Mouse (Mus musculus): ENCODE data around the gene Trim2. TPM values are rescaled to one million over a fixed set of nuclear protein-coding genes. Genes with fewer than 3 reads are reported as not detected.

The Trim2 gene
- polyA plus RNA-seq, 1 experiment from 2014 or later: 177 TPM

DNA sequence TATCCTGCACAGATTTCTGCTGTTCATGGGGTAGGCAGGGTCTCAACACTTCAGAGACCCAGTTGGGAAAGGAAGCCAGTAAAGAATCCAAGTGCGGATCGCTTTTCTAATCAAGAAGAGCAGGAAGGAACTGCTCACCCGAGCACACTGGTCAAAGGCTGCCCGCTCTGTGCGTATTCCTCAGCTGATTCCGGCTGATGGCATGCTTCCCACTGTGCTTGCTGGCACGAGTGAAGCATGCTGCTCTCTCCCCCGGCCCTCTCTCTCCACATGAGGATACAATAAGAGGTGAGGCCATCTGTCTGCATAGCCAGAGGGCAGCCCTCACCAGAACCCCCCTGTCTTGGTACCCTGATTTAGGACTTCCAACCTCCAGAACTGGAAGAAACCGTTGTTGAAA, 91.4 kb downstream of the Trim2 start:
- peak overlapping the region; percentile 38 for H3K4me2 ChIP-seq (replicated peaks)
- H3K36me3 ChIP-seq: no peaks in the 10 kb centered on the region
- ATAC-seq: peak; percentile 41
- peak overlapping the region; percentile 49 for H3K27ac ChIP-seq
- H3K9me3 ChIP-seq: no peaks in the 10 kb centered on the region
- H3K9ac ChIP-seq (replicated peaks): peak overlapping the region; percentile 51; the same call in 1 of the 2 replicates
- H3K27me3 ChIP-seq: no peaks in the 10 kb centered on the region
- peak overlapping the region; percentile 11; the same call in 1 of the 2 replicates for H3K4me3 ChIP-seq (replicated peaks)
- peaks cover 84% of the 10 kb centered on the region for H3K4me1 ChIP-seq (replicated peaks)
- 44% methylated on average over 9 of the region's 9 CpGs for WGBS

DNA sequence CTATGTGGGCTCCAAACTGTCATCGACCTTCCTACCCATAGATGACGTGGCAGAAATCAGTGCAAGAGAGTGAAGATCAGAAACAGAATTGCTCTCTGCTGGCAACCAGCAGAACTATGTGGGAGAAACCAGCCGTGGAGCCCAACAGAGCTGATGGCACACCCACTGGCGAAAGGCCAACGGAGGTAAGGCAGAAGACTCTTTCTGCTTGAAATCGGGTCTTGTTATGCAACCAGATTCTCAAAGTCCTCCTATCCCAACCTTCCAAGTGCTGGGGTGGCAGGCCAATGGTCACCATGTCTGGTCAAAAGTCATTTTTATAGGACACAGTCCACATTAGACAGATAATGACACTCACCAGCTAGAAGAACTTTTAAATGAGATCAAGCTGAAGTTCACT, 92.2 kb downstream of the Trim2 start:
- H3K9ac ChIP-seq (replicated peaks): no peak overlapping the region
- WGBS: 88% methylated on average over 6 of the region's 6 CpGs
- H3K9me3 ChIP-seq: no peaks in the 10 kb centered on the region
- peak overlapping the region; percentile 38; the same call in 1 of the 2 replicates for H3K4me2 ChIP-seq (replicated peaks)
- no peak for ATAC-seq
- no peaks in the 10 kb centered on the region for H3K27me3 ChIP-seq
- peaks cover 6% of the 10 kb centered on the region for H3K36me3 ChIP-seq
- peaks cover 90% of the 10 kb centered on the region for H3K4me1 ChIP-seq (replicated peaks)
- H3K4me3 ChIP-seq (replicated peaks): no peak overlapping the region
- 0 out of 2 replicates have a peak overlapping the region, but pooled peaks have one; percentile 49 for H3K27ac ChIP-seq

DNA sequence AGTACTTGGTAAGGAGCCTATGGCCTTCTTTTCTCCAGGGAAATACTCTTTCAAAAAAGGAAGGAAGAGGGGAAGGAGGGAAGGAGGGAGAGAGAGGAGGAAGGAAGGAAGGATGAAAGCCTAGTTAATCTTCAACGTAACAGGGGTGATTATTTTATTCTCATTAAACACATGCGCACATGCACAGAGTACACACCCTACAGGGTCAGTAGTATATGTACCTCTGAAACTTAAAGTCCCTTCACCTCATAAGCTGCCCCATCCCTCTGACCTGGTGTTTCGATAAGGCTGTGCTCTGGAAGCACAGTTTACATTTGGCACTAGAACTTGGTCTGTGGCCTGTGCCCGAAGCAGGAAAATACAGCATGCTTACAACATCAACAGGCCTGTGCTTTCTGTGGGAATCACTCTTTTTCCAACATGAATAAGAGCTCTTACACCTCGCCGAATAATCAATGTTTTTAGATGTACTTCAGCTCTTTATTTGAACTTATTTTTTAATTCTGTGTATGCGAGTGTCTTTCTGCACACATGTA, 95.3 kb downstream of the Trim2 start:
- Histone ChIP-seq H3K27ac (no peak overlapping the region), H3K4me1 (replicated peaks) (peaks cover 66% of the 10 kb centered on the region), H3K9me3 (no peaks in the 10 kb centered on the region), H3K36me3 (peaks cover 35% of the 10 kb centered on the region), H3K4me2 (replicated peaks) (no peak overlapping the region), H3K9ac (replicated peaks) (no peak overlapping the region), H3K27me3 (no peaks in the 10 kb centered on the region), H3K4me3 (replicated peaks) (no peak overlapping the region)
- WGBS: 90% methylated on average over 7 of the region's 7 CpGs
- ATAC-seq: no peak

DNA sequence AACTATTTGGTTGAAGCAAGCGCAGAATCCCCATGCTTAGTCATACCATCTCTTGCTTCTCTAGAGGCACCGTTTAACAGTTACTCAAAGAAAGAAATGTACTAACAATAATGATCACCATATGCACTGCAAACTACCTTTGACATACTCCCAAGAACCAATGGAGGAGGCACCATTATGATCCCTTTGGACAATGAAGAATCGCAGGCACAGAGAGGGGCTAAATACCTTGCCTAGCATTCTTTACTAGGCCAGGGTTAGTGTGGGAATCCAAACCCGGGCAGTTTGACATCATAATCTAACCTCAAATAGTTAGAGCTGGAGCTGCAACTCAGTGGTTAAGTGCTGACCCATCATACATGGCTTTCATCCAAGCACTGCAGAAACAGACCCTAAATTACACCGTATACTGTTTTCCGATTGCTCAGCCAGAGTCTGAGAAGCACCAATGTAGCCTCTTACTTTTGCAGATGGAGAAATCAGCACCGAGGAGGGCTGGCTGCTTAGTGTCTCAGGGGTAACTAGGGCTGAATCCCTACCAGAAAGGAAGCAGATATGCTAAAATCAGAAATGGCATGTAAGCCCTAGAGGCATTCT, 97.7 kb downstream of the Trim2 start:
- no peak overlapping the region for H3K4me2 ChIP-seq (replicated peaks)
- WGBS: 92% methylated on average over 7 of the region's 7 CpGs
- H3K9ac ChIP-seq (replicated peaks): no peak overlapping the region
- no peak for ATAC-seq
- peak overlapping the region; percentile 36; the same call in 1 of the 2 replicates for H3K27ac ChIP-seq
- no peaks in the 10 kb centered on the region for H3K27me3 ChIP-seq
- H3K4me3 ChIP-seq (replicated peaks): no peak overlapping the region
- H3K36me3 ChIP-seq: peaks cover 55% of the 10 kb centered on the region
- H3K4me1 ChIP-seq (replicated peaks): peaks cover 42% of the 10 kb centered on the region
- H3K9me3 ChIP-seq: no peaks in the 10 kb centered on the region

DNA sequence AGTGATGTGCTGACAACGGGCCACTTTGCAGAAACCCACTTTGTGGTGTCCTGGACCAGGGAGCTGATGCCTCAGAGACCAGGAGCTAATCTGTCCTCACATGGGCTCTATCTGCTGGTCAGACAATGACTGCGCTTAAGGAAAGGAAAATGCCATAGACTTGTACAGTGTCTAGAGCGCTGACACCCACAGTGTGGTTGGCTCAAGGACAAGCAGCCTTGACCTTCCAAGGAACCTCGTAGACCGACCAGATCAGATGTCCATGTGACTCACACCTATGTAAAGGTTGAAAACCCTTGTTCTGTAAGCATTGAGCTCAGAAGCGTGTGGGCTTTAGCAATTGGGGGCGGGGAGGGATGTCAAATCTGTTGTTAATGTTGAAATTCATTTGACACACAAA, 98.2 kb downstream of the Trim2 start:
- Histone ChIP-seq H3K27ac (no peak overlapping the region), H3K4me2 (replicated peaks) (no peak overlapping the region), H3K4me3 (replicated peaks) (no peak overlapping the region), H3K9ac (replicated peaks) (no peak overlapping the region), H3K9me3 (no peaks in the 10 kb centered on the region), H3K36me3 (peaks cover 55% of the 10 kb centered on the region), H3K4me1 (replicated peaks) (peaks cover 41% of the 10 kb centered on the region), H3K27me3 (no peaks in the 10 kb centered on the region)
- WGBS: 96% methylated on average over 7 of the region's 7 CpGs
- no peak for ATAC-seq

DNA sequence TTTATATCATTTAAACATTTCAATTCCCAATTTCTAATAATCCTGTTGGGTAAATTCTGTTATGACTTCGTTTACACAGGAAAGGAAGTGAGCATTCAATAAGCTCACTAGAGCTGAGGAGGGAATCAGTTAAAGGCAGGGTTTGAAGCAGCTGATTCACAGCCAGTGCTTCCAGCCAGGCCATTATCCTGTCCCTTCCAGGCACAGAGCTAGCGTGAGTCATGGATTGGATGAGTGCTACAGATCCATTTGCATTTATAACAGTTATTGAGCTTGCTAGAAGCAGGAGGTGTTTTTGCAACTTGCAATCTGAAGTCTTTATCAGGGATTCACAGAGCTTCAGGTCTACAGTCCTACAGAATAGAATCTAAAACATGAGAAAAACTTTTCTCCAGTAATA, 99.3 kb downstream of the Trim2 start:
- Histone ChIP-seq H3K27me3 (no peaks in the 10 kb centered on the region), H3K4me2 (replicated peaks) (no peak overlapping the region), H3K4me1 (replicated peaks) (peaks cover 32% of the 10 kb centered on the region), H3K36me3 (peaks cover 60% of the 10 kb centered on the region), H3K27ac (no peak overlapping the region), H3K9me3 (no peaks in the 10 kb centered on the region), H3K9ac (replicated peaks) (no peak overlapping the region), H3K4me3 (replicated peaks) (no peak overlapping the region)
- 54% methylated on average over 2 of the region's 2 CpGs for WGBS
- no peak for ATAC-seq

DNA sequence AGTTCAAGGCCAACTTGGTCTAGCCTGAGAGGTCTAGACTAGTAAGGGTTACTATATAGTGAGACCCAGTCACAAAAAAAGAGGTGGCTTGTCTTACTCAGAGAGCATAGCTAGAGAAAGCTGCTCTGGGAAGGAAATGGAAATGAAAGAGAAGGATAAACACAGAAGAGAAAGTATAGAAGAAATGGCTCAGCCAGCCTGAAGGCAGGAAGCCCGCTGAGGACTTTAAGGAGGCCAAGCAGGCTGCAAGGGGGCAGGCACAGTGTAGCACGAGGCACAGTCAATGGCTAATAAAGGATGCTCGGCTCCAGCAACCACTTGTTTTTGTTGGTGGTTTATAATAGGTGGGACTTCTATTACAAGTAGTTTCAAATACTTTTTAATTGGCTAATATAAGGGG, 100.6 kb downstream of the Trim2 start:
- Histone ChIP-seq H3K27ac (no peak overlapping the region), H3K9me3 (no peaks in the 10 kb centered on the region), H3K4me1 (replicated peaks) (peaks cover 29% of the 10 kb centered on the region), H3K4me3 (replicated peaks) (no peak overlapping the region), H3K4me2 (replicated peaks) (no peak overlapping the region), H3K27me3 (no peaks in the 10 kb centered on the region), H3K36me3 (peaks cover 69% of the 10 kb centered on the region), H3K9ac (replicated peaks) (no peak overlapping the region)
- no peak for ATAC-seq
- WGBS: 85% methylated on average over 3 of the region's 3 CpGs

DNA sequence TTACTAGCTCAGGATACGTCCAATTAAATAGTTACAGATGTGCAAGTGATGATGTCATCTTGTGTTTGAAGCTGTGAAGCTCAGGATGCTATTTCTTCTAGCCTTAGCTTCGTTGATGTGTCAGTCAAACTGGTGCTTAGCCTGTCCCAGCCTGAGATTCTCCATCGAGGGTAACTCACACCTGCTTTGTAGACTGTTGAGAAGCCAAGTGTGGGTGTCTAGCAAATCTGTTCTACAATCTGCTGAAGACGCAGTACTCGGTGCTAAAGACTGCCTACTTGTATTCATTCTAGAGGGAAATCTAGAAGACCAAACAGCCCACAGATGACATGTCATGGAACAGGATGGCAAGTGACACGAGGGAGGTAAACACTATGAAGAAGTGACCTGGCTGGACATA, 101.0 kb downstream of the Trim2 start:
- Histone ChIP-seq H3K36me3 (peaks cover 69% of the 10 kb centered on the region), H3K4me1 (replicated peaks) (peaks cover 29% of the 10 kb centered on the region), H3K27ac (no peak overlapping the region), H3K4me3 (replicated peaks) (no peak overlapping the region), H3K9ac (replicated peaks) (no peak overlapping the region), H3K4me2 (replicated peaks) (no peak overlapping the region), H3K9me3 (no peaks in the 10 kb centered on the region), H3K27me3 (no peaks in the 10 kb centered on the region)
- ATAC-seq: no peak
- WGBS: 92% methylated on average over 6 of the region's 6 CpGs

DNA sequence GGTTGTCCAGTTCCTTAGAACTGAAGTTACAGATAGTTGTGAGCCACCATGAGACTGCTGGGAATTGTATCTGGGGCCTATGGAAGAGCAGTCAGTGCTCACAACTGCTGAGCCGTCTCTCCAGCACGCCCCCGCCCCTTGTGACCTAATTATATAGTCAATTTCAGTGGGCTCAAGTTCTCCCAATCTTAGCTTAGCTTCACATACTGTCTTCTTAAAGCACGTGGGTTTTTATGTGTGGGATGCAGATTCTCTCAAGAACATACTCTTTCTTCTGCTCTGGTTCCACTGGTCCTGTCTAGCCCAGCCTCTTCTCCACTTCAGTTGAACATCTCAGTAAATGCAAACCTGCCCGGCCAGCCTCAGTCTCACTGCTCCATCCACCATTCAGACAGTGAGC, 102.0 kb downstream of the Trim2 start:
- 79% methylated on average over 5 of the region's 5 CpGs for WGBS
- Histone ChIP-seq H3K4me2 (replicated peaks) (no peak overlapping the region), H3K9ac (replicated peaks) (no peak overlapping the region), H3K27ac (no peak overlapping the region), H3K4me3 (replicated peaks) (no peak overlapping the region), H3K9me3 (no peaks in the 10 kb centered on the region), H3K4me1 (replicated peaks) (peaks cover 23% of the 10 kb centered on the region), H3K27me3 (no peaks in the 10 kb centered on the region), H3K36me3 (peaks cover 64% of the 10 kb centered on the region)
- ATAC-seq: no peak

DNA sequence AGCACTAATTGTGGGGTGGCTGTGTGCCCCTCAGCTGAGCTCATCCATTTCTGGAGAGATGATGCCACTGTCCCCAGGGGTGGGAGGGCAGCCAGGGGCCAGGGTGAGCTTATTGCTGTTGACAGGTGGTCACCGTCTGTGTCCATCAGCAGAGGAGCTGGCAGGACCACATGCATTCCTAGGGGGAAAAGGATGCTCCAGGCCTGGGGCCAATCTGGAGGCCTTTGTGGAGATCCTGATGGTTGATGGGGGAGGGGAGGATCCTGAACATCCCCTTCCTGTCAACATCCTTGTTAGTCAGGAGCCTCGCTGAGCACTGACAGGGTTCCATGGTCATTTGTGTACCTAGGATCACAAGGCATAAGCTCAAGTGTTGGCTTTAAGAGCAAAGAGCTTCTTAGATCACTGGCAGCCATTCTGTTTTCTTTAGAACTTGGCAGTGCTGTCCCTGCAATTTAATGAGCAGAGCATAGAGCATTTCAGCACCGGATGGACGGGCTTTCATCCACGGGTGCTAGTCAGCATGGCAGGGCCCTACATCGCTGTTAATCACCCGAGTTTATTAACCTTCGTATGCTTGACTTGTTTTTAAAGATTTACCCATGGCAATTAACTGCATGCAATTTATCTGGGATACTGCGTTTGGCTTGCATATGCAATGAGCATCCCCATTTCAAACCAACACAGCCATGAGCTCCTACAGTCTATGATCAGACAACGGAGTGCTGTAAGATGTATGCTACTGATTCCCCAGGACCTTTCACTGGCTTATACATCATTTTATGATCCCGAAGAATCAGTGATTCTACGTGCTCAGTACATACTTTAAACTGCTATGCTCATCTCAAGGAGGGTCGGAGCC, 105.9 kb downstream of the Trim2 start:
- 59% methylated on average over 13 of the region's 13 CpGs for WGBS
- H3K4me3 ChIP-seq (replicated peaks): no peak overlapping the region
- no peak overlapping the region for H3K9ac ChIP-seq (replicated peaks)
- peaks cover 15% of the 10 kb centered on the region for H3K4me1 ChIP-seq (replicated peaks)
- no peaks in the 10 kb centered on the region for H3K9me3 ChIP-seq
- H3K4me2 ChIP-seq (replicated peaks): no peak overlapping the region
- ATAC-seq: peak; percentile 79
- H3K27ac ChIP-seq: peak overlapping the region; percentile 64
- peaks cover 52% of the 10 kb centered on the region for H3K36me3 ChIP-seq
- no peaks in the 10 kb centered on the region for H3K27me3 ChIP-seq

DNA sequence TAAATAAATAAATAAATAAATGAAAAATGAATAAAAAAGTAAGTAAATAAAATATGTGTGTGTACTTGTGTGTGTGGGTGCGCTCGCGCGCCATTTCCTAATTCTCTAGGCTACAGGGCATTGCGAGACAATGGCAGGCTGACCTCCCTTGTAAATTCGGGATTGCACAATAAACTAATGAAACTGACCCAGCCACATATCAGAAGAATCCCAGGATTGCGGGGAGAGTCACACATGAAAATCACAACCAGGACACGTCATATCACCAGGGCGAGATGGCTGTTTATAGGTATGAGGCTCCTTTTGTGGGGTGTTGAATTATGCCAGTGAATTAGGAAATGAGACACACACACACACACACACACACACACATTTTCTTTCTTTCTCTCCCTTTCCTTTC, 107.2 kb downstream of the Trim2 start:
- 94% methylated on average over 9 of the region's 9 CpGs for WGBS
- Histone ChIP-seq H3K4me2 (replicated peaks) (no peak overlapping the region), H3K4me3 (replicated peaks) (no peak overlapping the region), H3K9ac (replicated peaks) (no peak overlapping the region), H3K27ac (no peak overlapping the region), H3K9me3 (no peaks in the 10 kb centered on the region), H3K4me1 (replicated peaks) (peaks cover 15% of the 10 kb centered on the region), H3K27me3 (no peaks in the 10 kb centered on the region), H3K36me3 (peaks cover 48% of the 10 kb centered on the region)
- ATAC-seq: no peak

DNA sequence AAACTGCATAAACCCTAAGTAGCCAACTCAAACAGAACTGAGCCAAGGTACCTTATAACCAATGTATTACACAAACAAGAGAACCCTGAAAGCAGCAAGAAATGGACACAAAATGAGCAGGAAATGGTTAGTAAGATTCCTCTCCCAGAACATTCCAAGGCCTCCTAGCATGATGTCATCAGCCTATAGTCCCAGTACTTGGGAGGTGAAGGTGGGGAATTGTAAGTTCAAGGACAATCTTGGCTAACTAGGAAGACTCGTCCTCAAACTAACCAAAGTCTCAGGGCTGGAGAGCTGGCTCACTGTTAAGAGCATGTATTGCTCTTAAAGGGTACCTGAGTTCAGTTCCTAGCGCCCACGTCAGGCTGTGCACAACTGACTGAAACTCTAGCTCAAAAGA, 108.4 kb downstream of the Trim2 start:
- H3K36me3 ChIP-seq: peaks cover 56% of the 10 kb centered on the region
- peaks cover 15% of the 10 kb centered on the region for H3K4me1 ChIP-seq (replicated peaks)
- no peak for ATAC-seq
- H3K27me3 ChIP-seq: no peaks in the 10 kb centered on the region
- H3K4me3 ChIP-seq (replicated peaks): no peak overlapping the region
- H3K9ac ChIP-seq (replicated peaks): no peak overlapping the region
- WGBS: 94% methylated on average over 3 of the region's 3 CpGs
- no peak overlapping the region for H3K4me2 ChIP-seq (replicated peaks)
- H3K27ac ChIP-seq: no peak overlapping the region
- H3K9me3 ChIP-seq: no peaks in the 10 kb centered on the region

All from midbrain, embryonic 13.5 days (tissue).